Mouse (Mus musculus): ENCODE data around the gene Ripk1.

Gene Ripk1

GRCm38 (mm10) chr13:34077492-34078271, 75.5 kb downstream of the Ripk1 start, which contains the start of gene Tubb2a:
Gene Tubb2a, minus strand, starts transcription at chr13:34078007.
- peak; percentile 80 for ATAC-seq (ENCODE audit: low TSS enrichment)

GRCm38 (mm10) chr13:34078500-34079280, 76.5 kb downstream of the Ripk1 start:
- no peak for ATAC-seq (ENCODE audit: low TSS enrichment)

GRCm38 (mm10) chr13:34079801-34080200, 77.6 kb downstream of the Ripk1 start:
- ATAC-seq (ENCODE audit: low TSS enrichment), result no peak

GRCm38 (mm10) chr13:34081926-34082325, 79.8 kb downstream of the Ripk1 start:
- ATAC-seq (ENCODE audit: low TSS enrichment), result no peak

GRCm38 (mm10) chr13:34084026-34084750, 82.0 kb downstream of the Ripk1 start:
- no peak for ATAC-seq (ENCODE audit: low TSS enrichment)
